Mouse (Mus musculus) heart, embryonic 14.5 days (tissue): Measurements from ENCODE around the gene Errfi1. TPM values are rescaled to one million over a fixed set of nuclear protein-coding genes. Genes with fewer than 3 reads are reported as not detected.

Source experiments
- ATAC-seq: fragments of 200-750 bp; cut with Nextera tagmentation; 2 replicates; pipeline ENCODE4 v1.8.0; 2017; ENCODE audit warnings: low read depth, moderate TSS enrichment; ENCODE audit not compliant: insufficient number of reproducible peaks, insufficient read depth, low FRiP score
- H3K27ac ChIP-seq, 2 experiments: fragments of 200-500 bp in 1 of 2; fragments of 300-500 bp in 1 of 2; sonication (generic) in 1 of 2; replicated peaks in 1 of 2; 2 replicates each; pipeline ENCODE4 v1.5.1; 2012 to 2014; ENCODE audit warnings: low read depth in 2 of 2, low read length in 2 of 2, control low read depth in 1 of 2, mild to moderate bottlenecking in 1 of 2, mixed read lengths in 1 of 2; ENCODE audit not compliant: control insufficient read depth in 1 of 2, insufficient read depth in 1 of 2
- H3K27me3 ChIP-seq: fragments of 300-500 bp; sonication (generic); 2 replicates; pipeline ENCODE4 v1.6.1; 2014; ENCODE audit warnings: mild to moderate bottlenecking, low read length, control low read depth; ENCODE audit not compliant: control insufficient read depth, insufficient read depth
- H3K36me3 ChIP-seq: fragments of 300-500 bp; sonication (generic); 2 replicates; pipeline ENCODE4 v1.6.1; 2014; ENCODE audit warnings: mild to moderate bottlenecking, control low read depth, low read length, mixed read lengths; ENCODE audit not compliant: control insufficient read depth, insufficient read depth
- H3K4me1 ChIP-seq, 2 experiments: fragments of 200-500 bp in 1 of 2; fragments of 300-500 bp in 1 of 2; sonication (generic) in 1 of 2; 2 replicates each; pipeline ENCODE4 v1.6.1; 2012 to 2014; ENCODE audit warnings: low read length in 2 of 2, control low read depth in 1 of 2, mixed read lengths in 1 of 2; ENCODE audit not compliant: control insufficient read depth in 2 of 2, insufficient read depth in 2 of 2
- H3K4me2 ChIP-seq: fragments of 300-500 bp; sonication (generic); 2 replicates; pipeline ENCODE4 v1.6.1; 2014; ENCODE audit warnings: mild to moderate bottlenecking, low read length
- H3K4me3 ChIP-seq, 2 experiments: fragments of 200-500 bp in 1 of 2; fragments of 300-500 bp in 1 of 2; sonication (generic) in 1 of 2; 2 replicates each; pipeline ENCODE4 v1.5.1; 2012 to 2014; ENCODE audit warnings: low read length in 2 of 2, mild to moderate bottlenecking in 2 of 2, control low read depth in 1 of 2, low read depth in 1 of 2, moderate library complexity in 1 of 2; ENCODE audit not compliant: control insufficient read depth in 1 of 2, insufficient read depth in 1 of 2
- H3K9ac ChIP-seq: fragments of 300-500 bp; sonication (generic); 2 replicates; pipeline ENCODE4 v1.6.1; 2014; ENCODE audit warnings: mild to moderate bottlenecking, low read length
- H3K9me3 ChIP-seq: fragments of 300-500 bp; sonication (generic); 2 replicates; pipeline ENCODE4 v1.6.1; 2016; ENCODE audit warnings: low read length, control low read depth; ENCODE audit not compliant: control insufficient read depth
- WGBS: fragments of 180-500 bp; shearing (Covaris S2); extraction: QIAGEN DNeasy Blood & Tissue Kit; methylation state at CpG from one replicate; pipeline ENCODE4 v1.1.7; 2014; 5-methylcytosine and 5-hydroxymethylcytosine counted together
- polyA plus RNA-seq: library from polyadenylated mRNA; unstranded; fragments of >200 nt; fragmentation: Nextera tagmentation; extraction: Ambion mirVana; gene quantifications from 2 replicates; pipeline ENCODE4 v1.2.1, GENCODE M21; 2014

Gene Errfi1
- polyA plus RNA-seq, 1 experiment from 2014 or later: 9.4 TPM

GRCm38 (mm10) chr4:150880364-150880763 is 26.6 kb downstream of the Errfi1 start:
- Histone ChIP-seq H3K4me3 (no peak overlapping the region), H3K27me3 (no peaks in the 10 kb centered on the region), H3K9me3 (peaks cover 22% of the 10 kb centered on the region), H3K36me3 (no peaks in the 10 kb centered on the region), H3K4me1 (no peaks in the 10 kb centered on the region), H3K4me2 (no peak overlapping the region), H3K27ac (no peak overlapping the region), H3K9ac (no peak overlapping the region)
- no peak for ATAC-seq
- 83% methylated on average over 5 of the region's 5 CpGs for WGBS

- Histone ChIP-seq H3K9me3 (peaks cover 22% of the 10 kb centered on the region), H3K27me3 (no peaks in the 10 kb centered on the region), H3K27ac (no peak overlapping the region), H3K4me1 (no peaks in the 10 kb centered on the region), H3K4me3 (no peak overlapping the region), H3K9ac (no peak overlapping the region), H3K36me3 (no peaks in the 10 kb centered on the region), H3K4me2 (no peak overlapping the region)
- WGBS: 76% methylated on average over 5 of the region's 5 CpGs
- ATAC-seq: no peak
These were observed 28.9 kb downstream of the Errfi1 start for GRCm38 (mm10) chr4:150882632-150883031.

- no peak overlapping the region for H3K27ac ChIP-seq
- H3K4me2 ChIP-seq: no peak overlapping the region
- no peaks in the 10 kb centered on the region for H3K9me3 ChIP-seq
- no peak overlapping the region for H3K4me3 ChIP-seq
- no peaks in the 10 kb centered on the region for H3K27me3 ChIP-seq
- no peak overlapping the region for H3K9ac ChIP-seq
- no peaks in the 10 kb centered on the region for H3K4me1 ChIP-seq
- ATAC-seq: no peak
- no peaks in the 10 kb centered on the region for H3K36me3 ChIP-seq
- WGBS: 85% methylated on average over 5 of the region's 5 CpGs
These were observed 34.2 kb downstream of the Errfi1 start for GRCm38 (mm10) chr4:150887903-150888302.

- no peak overlapping the region for H3K27ac ChIP-seq
- H3K9ac ChIP-seq: no peak overlapping the region
- no peaks in the 10 kb centered on the region for H3K36me3 ChIP-seq
- no peak for ATAC-seq
- no peak overlapping the region for H3K4me3 ChIP-seq
- H3K9me3 ChIP-seq: no peaks in the 10 kb centered on the region
- no peak overlapping the region for H3K4me2 ChIP-seq
- H3K4me1 ChIP-seq: no peaks in the 10 kb centered on the region
- H3K27me3 ChIP-seq: no peaks in the 10 kb centered on the region
- WGBS: 63% methylated on average over 4 of the region's 4 CpGs
These were observed 34.8 kb downstream of the Errfi1 start for GRCm38 (mm10) chr4:150888492-150888891.

DNA sequence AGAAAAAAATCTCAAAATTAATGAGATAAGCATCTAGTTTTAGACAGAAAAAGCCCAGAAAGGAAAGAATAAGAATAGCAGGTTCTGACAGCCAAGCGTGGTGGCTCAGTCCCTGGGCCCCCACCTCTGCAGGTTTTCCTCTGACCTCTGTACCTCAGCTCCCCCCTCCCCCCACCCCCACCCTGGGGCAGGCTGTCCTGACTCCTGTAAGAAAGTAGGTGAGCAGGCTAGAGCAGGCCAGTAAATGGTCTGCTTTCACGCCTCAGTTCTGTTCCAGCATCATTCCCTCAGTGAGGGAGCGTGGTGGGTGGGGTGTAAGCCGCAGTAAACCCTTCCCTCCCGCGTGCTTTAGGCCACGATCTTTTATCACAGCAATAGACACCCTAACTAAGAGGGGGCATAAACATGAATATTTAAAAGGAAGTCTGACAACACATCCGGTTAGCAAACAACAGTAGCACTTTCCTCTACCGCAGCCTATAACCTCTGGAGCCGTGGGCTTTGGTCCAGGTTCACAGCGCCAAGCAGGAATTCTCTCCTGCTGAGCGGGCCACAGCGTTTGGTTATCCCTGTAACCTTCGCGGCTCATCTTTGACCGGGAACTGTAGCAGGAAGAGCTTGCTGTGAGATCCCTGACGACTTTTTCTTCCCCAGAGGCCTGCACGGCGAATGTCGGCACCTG is 35.7 kb downstream of the Errfi1 start:
- H3K9ac ChIP-seq: no peak overlapping the region
- no peaks in the 10 kb centered on the region for H3K4me1 ChIP-seq
- H3K27ac ChIP-seq: no peak overlapping the region
- no peak for ATAC-seq
- H3K36me3 ChIP-seq: no peaks in the 10 kb centered on the region
- peak overlapping the region; percentile 35 for H3K4me2 ChIP-seq
- no peaks in the 10 kb centered on the region for H3K27me3 ChIP-seq
- WGBS: 41% methylated on average over 20 of the region's 20 CpGs
- no peak overlapping the region for H3K4me3 ChIP-seq
- H3K9me3 ChIP-seq: no peaks in the 10 kb centered on the region

GRCm38 (mm10) chr4:150889955-150890315 is 36.2 kb downstream of the Errfi1 start:
- Histone ChIP-seq H3K36me3 (no peaks in the 10 kb centered on the region), H3K4me3 (no peak overlapping the region), H3K4me1 (no peaks in the 10 kb centered on the region), H3K27ac (no peak overlapping the region), H3K4me2 (peak overlapping the region; percentile 35), H3K9ac (no peak overlapping the region), H3K27me3 (no peaks in the 10 kb centered on the region), H3K9me3 (no peaks in the 10 kb centered on the region)
- ATAC-seq: no peak
- 58% methylated on average over 13 of the region's 13 CpGs for WGBS

DNA sequence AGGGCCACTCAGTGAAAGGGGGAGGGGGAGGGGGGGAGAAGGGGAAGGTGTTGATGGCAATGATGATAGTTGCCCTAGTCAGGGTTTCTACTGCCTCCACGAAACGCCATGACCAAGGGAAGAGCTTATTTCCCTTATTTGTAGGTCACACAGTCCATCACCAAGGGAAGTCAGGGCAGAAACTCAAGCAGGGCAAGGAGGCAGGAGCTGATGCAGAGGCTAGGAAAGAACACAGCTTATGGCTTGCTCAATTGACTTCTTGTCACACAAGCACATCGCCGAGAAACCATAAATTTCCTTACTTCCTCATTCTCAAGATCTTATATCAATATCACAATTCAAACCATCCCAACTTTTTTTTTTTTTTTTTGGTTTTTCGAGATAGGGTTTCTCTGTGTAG is 37.6 kb downstream of the Errfi1 start:
- Histone ChIP-seq H3K4me3 (no peak overlapping the region), H3K36me3 (peaks cover 4% of the 10 kb centered on the region; the same call in 1 of the 2 replicates), H3K9ac (no peak overlapping the region), H3K27ac (no peak overlapping the region), H3K4me1 (no peaks in the 10 kb centered on the region), H3K4me2 (no peak overlapping the region), H3K9me3 (no peaks in the 10 kb centered on the region), H3K27me3 (no peaks in the 10 kb centered on the region)
- WGBS: 59% methylated on average over 5 of the region's 5 CpGs
- no peak for ATAC-seq
